Mouse (Mus musculus): ENCODE measurements around the gene Wwc2.

The Wwc2 gene

GRCm38 (mm10) chr8:47851824-47852502, 138.8 kb downstream of the Wwc2 start:
- in situ Hi-C loops (cut with MboI, MseI): no loop called here

GRCm38 (mm10) chr8:47849842-47850241, 140.9 kb downstream of the Wwc2 start:
- in situ Hi-C loops (cut with MboI, MseI): no loop called here

GRCm38 (mm10) chr8:47847931-47848330, 142.8 kb downstream of the Wwc2 start:
- in situ Hi-C loops (cut with MboI, MseI): no loop called here

GRCm38 (mm10) chr8:47847161-47847560, 143.6 kb downstream of the Wwc2 start:
- in situ Hi-C loops (cut with MboI, MseI): no loop called here

GRCm38 (mm10) chr8:47845956-47846355, 144.8 kb downstream of the Wwc2 start:
- in situ Hi-C loops (cut with MboI, MseI): no loop called here

- in situ Hi-C loops (cut with MboI, MseI): no loop called here
Observed at GRCm38 (mm10) chr8:47843651-47844050, 147.1 kb downstream of the Wwc2 start.

GRCm38 (mm10) chr8:47843063-47843462, 147.7 kb downstream of the Wwc2 start:
- in situ Hi-C loops (cut with MboI, MseI): no loop called here

- in situ Hi-C loops (cut with MboI, MseI): no loop called here
Observed at GRCm38 (mm10) chr8:47833944-47834343, 156.8 kb downstream of the Wwc2 start.

- in situ Hi-C loops (cut with MboI, MseI): no loop called here
Observed at GRCm38 (mm10) chr8:47832616-47833015, 158.1 kb downstream of the Wwc2 start.

GRCm38 (mm10) chr8:47826911-47827310, 163.8 kb downstream of the Wwc2 start:
- in situ Hi-C loops (cut with MboI, MseI): loop anchor here (10.0 kb wide), 1 partner anchor 1138 kb away; no protein-coding TSS in a partner anchor

- in situ Hi-C loops (cut with MboI, MseI): loop anchor here (10.0 kb wide), 1 partner anchor 1139 kb away; no protein-coding TSS in a partner anchor
Observed at GRCm38 (mm10) chr8:47825596-47825995, 165.1 kb downstream of the Wwc2 start.

GRCm38 (mm10) chr8:47824182-47824581, 166.5 kb downstream of the Wwc2 start, which contains the start of gene Cldn22:
TSS of gene Cldn22 (plus strand) at chr8:47824482.
- in situ Hi-C loops (cut with MboI, MseI): loop anchor here (10.0 kb wide), 1 partner anchor 1141 kb away; no protein-coding TSS in a partner anchor

- in situ Hi-C loops (cut with MboI, MseI): loop anchor here (10.0 kb wide), 1 partner anchor 1141 kb away; no protein-coding TSS in a partner anchor
Observed at GRCm38 (mm10) chr8:47823777-47824176, 166.9 kb downstream of the Wwc2 start.

GRCm38 (mm10) chr8:47822541-47822940, 168.2 kb downstream of the Wwc2 start:
- in situ Hi-C loops (cut with MboI, MseI): loop anchor here (10.0 kb wide), 1 partner anchor 1142 kb away; no protein-coding TSS in a partner anchor

- in situ Hi-C loops (cut with MboI, MseI): loop anchor here (10.0 kb wide), 1 partner anchor 1143 kb away; no protein-coding TSS in a partner anchor
Observed at GRCm38 (mm10) chr8:47821843-47822242, 168.9 kb downstream of the Wwc2 start, which contains the start of gene Cldn24. TSS of gene Cldn24 (plus strand) at chr8:47822143.

GRCm38 (mm10) chr8:47820914-47821772, 169.6 kb downstream of the Wwc2 start:
- in situ Hi-C loops (cut with MboI, MseI): loop anchor here (10.0 kb wide), 1 partner anchor 1144 kb away; no protein-coding TSS in a partner anchor

GRCm38 (mm10) chr8:47819034-47819433, 171.7 kb downstream of the Wwc2 start:
- in situ Hi-C loops (cut with MboI, MseI): no loop called here

GRCm38 (mm10) chr8:47811221-47811620, 179.5 kb downstream of the Wwc2 start:
- in situ Hi-C loops (cut with MboI, MseI): no loop called here

- in situ Hi-C loops (cut with MboI, MseI): no loop called here
Observed at GRCm38 (mm10) chr8:47810666-47811015, 180.1 kb downstream of the Wwc2 start.

- in situ Hi-C loops (cut with MboI, MseI): no loop called here
Observed at GRCm38 (mm10) chr8:47809970-47810665, 180.6 kb downstream of the Wwc2 start.

GRCm38 (mm10) chr8:47804262-47804661, 186.5 kb downstream of the Wwc2 start:
- in situ Hi-C loops (cut with MboI, MseI): no loop called here

GRCm38 (mm10) chr8:47802349-47802748, 188.4 kb downstream of the Wwc2 start:
- in situ Hi-C loops (cut with MboI, MseI): no loop called here

Data from T-helper 1 cell (primary cell).